Mouse (Mus musculus): ENCODE measurements at regions not wholly inside any gene's neighbourhood (a gene's known extent, or its start where the extent isn't known, plus 50 kb on each side); places are given as distances from the start of the nearest gene placed in this dataset.

GRCm38 (mm10) chr10:17235955-17236650 is 486.9 kb upstream of the Cited2 start:
- ATAC-seq (replicated peaks; ENCODE audit: low read depth, poor library complexity, severe bottlenecking), result no peak

GRCm38 (mm10) chr10:17236761-17237160 is 486.3 kb upstream of the Cited2 start:
- no peak for ATAC-seq (replicated peaks; ENCODE audit: low read depth, poor library complexity, severe bottlenecking)

- no peak for ATAC-seq (replicated peaks; ENCODE audit: low read depth, poor library complexity, severe bottlenecking)
These were observed 485.6 kb upstream of the Cited2 start for GRCm38 (mm10) chr10:17237463-17237862.

- ATAC-seq (replicated peaks; ENCODE audit: low read depth, poor library complexity, severe bottlenecking), result no peak
These were observed 484.8 kb upstream of the Cited2 start for GRCm38 (mm10) chr10:17237918-17238850.

- ATAC-seq (replicated peaks; ENCODE audit: low read depth, poor library complexity, severe bottlenecking), result no peak
These were observed 474.7 kb upstream of the Cited2 start for GRCm38 (mm10) chr10:17248270-17248669.

- no peak for ATAC-seq (replicated peaks; ENCODE audit: low read depth, poor library complexity, severe bottlenecking)
These were observed 470.0 kb upstream of the Cited2 start for GRCm38 (mm10) chr10:17253040-17253439.

- ATAC-seq (replicated peaks; ENCODE audit: low read depth, poor library complexity, severe bottlenecking), result no peak
These were observed 462.9 kb upstream of the Cited2 start for GRCm38 (mm10) chr10:17260154-17260553.

GRCm38 (mm10) chr10:17260615-17261014 is 462.4 kb upstream of the Cited2 start:
- ATAC-seq (replicated peaks; ENCODE audit: low read depth, poor library complexity, severe bottlenecking), result no peak

GRCm38 (mm10) chr10:17261192-17261824 is 461.7 kb upstream of the Cited2 start:
- ATAC-seq (replicated peaks; ENCODE audit: low read depth, poor library complexity, severe bottlenecking), result no peak

GRCm38 (mm10) chr10:17261825-17262205 is 461.2 kb upstream of the Cited2 start:
- no peak for ATAC-seq (replicated peaks; ENCODE audit: low read depth, poor library complexity, severe bottlenecking)

GRCm38 (mm10) chr10:17272646-17273045 is 450.4 kb upstream of the Cited2 start:
- no peak for ATAC-seq (replicated peaks; ENCODE audit: low read depth, poor library complexity, severe bottlenecking)

- no peak for ATAC-seq (replicated peaks; ENCODE audit: low read depth, poor library complexity, severe bottlenecking)
These were observed 449.2 kb upstream of the Cited2 start for GRCm38 (mm10) chr10:17273855-17274254.

GRCm38 (mm10) chr10:17275214-17275613 is 447.8 kb upstream of the Cited2 start:
- peak; percentile 45; the same call in 1 of the 2 replicates for ATAC-seq (replicated peaks; ENCODE audit: low read depth, poor library complexity, severe bottlenecking)

GRCm38 (mm10) chr10:17277911-17278310 is 445.1 kb upstream of the Cited2 start:
- ATAC-seq (replicated peaks; ENCODE audit: low read depth, poor library complexity, severe bottlenecking), result no peak

GRCm38 (mm10) chr10:17284858-17285257 is 438.2 kb upstream of the Cited2 start:
- ATAC-seq (replicated peaks; ENCODE audit: low read depth, poor library complexity, severe bottlenecking), result no peak

GRCm38 (mm10) chr10:17287141-17287540 is 435.9 kb upstream of the Cited2 start:
- ATAC-seq (replicated peaks; ENCODE audit: low read depth, poor library complexity, severe bottlenecking), result no peak

- no peak for ATAC-seq (replicated peaks; ENCODE audit: low read depth, poor library complexity, severe bottlenecking)
These were observed 434.8 kb upstream of the Cited2 start for GRCm38 (mm10) chr10:17288231-17288630.

- ATAC-seq (replicated peaks; ENCODE audit: low read depth, poor library complexity, severe bottlenecking), result no peak
These were observed 430.7 kb upstream of the Cited2 start for GRCm38 (mm10) chr10:17292331-17292730.

- ATAC-seq (replicated peaks; ENCODE audit: low read depth, poor library complexity, severe bottlenecking), result no peak
These were observed 428.6 kb upstream of the Cited2 start for GRCm38 (mm10) chr10:17294440-17294839.

GRCm38 (mm10) chr10:17295157-17295556 is 427.9 kb upstream of the Cited2 start:
- peak; percentile 69; the same call in 1 of the 2 replicates for ATAC-seq (replicated peaks; ENCODE audit: low read depth, poor library complexity, severe bottlenecking)

GRCm38 (mm10) chr10:17299600-17299999 is 423.4 kb upstream of the Cited2 start:
- ATAC-seq (replicated peaks; ENCODE audit: low read depth, poor library complexity, severe bottlenecking), result no peak
